Mouse (Mus musculus) testis, adult 2 months (tissue): ENCODE measurements around the gene Esx1. TPM values are rescaled to one million over a fixed set of nuclear protein-coding genes. Genes with fewer than 3 reads are reported as not detected.

Source experiments
- H3K27ac ChIP-seq: fragments of 200-500 bp; 2 replicates; pipeline ENCODE4 v1.5.1; 2012; ENCODE audit warnings: low read depth, low read length; ENCODE audit not compliant: control insufficient read depth, insufficient read depth
- H3K27me3 ChIP-seq: fragments of 200-500 bp; 2 replicates; pipeline ENCODE4 v1.6.1; 2012; ENCODE audit warnings: mild to moderate bottlenecking, low read length, moderate library complexity; ENCODE audit not compliant: control insufficient read depth, insufficient read depth
- H3K36me3 ChIP-seq: fragments of 200-500 bp; 2 replicates; pipeline ENCODE4 v1.6.1; 2012; ENCODE audit warnings: mild to moderate bottlenecking, low read length; ENCODE audit not compliant: control insufficient read depth, insufficient read depth
- H3K4me1 ChIP-seq: fragments of 200-500 bp; 2 replicates; pipeline ENCODE4 v1.6.1; 2012; ENCODE audit warnings: low read length; ENCODE audit not compliant: control insufficient read depth, insufficient read depth
- H3K4me3 ChIP-seq: fragments of 200-500 bp; 2 replicates; pipeline ENCODE4 v1.5.1; 2012; ENCODE audit warnings: low read depth, mild to moderate bottlenecking, low read length, moderate library complexity, mixed read lengths; ENCODE audit not compliant: control insufficient read depth
- CTCF ChIP-seq: fragments of 200-500 bp; IDR thresholded peaks from 2 replicates; pipeline ENCODE4 v1.5.1; 2012; ENCODE audit warnings: low read depth, mild to moderate bottlenecking, inconsistent platforms, low read length, moderate library complexity; ENCODE audit not compliant: control insufficient read depth, insufficient read depth, insufficient replicate concordance
- POLR2A ChIP-seq: fragments of 200-500 bp; IDR thresholded peaks from 2 replicates; pipeline ENCODE4 v1.6.1; 2012; ENCODE audit warnings: low read depth, mild to moderate bottlenecking, inconsistent platforms, low read length, moderate library complexity; ENCODE audit not compliant: control insufficient read depth
- polyA plus RNA-seq: library from polyadenylated mRNA; depleted of rRNA; stranded (reverse); fragments of >200 nt; gene quantifications from 2 replicates; pipeline ENCODE4 v1.2.3, GENCODE M21; 2012

The Esx1 gene
- polyA plus RNA-seq, 1 experiment = 18.4 TPM

DNA sequence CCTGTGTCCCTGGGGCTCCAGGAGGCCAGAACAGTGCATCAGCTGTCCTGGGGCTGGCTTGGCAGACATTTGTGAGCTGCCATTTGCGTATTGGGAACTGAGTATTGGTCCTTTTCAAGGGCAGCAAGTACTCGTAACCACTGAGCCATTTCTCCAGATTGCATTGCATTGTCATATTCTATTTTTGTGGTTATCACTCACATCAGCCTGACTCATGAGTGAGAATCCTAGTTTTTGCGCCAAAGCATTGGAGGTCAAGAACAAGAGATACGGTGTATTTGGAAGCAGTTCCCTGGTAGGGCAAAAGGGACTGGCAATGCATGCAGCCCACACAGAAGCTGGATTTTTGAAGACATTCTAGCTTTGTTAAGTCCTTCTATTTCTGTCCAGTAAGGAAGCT lies 21.8 kb upstream of the Esx1 start:
- H3K4me3 ChIP-seq = no peak overlapping the region
- H3K27me3 ChIP-seq = no peaks in the 10 kb centered on the region
- no peak overlapping the region for H3K27ac ChIP-seq
- no peaks in the 10 kb centered on the region for H3K4me1 ChIP-seq
- no peaks in the 10 kb centered on the region for H3K36me3 ChIP-seq
- TF ChIP-seq POLR2A (no peak), CTCF (no peak)

DNA sequence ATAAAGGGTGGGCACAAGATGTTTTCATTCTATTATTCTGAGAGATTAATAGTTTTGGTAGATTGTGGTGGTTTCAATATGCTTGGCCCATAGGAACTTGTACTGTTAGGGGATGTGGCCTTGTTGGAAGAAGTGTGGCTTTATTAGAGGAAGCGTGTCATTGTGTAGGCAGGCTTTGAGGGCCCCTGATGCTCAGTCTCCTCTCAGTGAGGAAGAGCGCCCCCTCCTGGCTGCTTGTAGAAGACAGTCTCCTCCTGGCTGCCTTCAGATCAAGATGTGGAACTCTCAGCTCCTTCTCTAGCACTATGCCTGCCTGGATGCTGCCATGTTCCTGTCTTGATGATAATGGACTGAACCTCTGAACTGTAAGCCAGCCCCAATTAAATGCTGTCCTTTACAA lies 20.7 kb upstream of the Esx1 start:
- H3K36me3 ChIP-seq = no peaks in the 10 kb centered on the region
- H3K27ac ChIP-seq = no peak overlapping the region
- TF ChIP-seq POLR2A = no peak
- TF ChIP-seq CTCF = peak; percentile 32; the same call in 1 of the 2 replicates
- H3K4me1 ChIP-seq = no peaks in the 10 kb centered on the region
- no peak overlapping the region for H3K4me3 ChIP-seq
- no peaks in the 10 kb centered on the region for H3K27me3 ChIP-seq

DNA sequence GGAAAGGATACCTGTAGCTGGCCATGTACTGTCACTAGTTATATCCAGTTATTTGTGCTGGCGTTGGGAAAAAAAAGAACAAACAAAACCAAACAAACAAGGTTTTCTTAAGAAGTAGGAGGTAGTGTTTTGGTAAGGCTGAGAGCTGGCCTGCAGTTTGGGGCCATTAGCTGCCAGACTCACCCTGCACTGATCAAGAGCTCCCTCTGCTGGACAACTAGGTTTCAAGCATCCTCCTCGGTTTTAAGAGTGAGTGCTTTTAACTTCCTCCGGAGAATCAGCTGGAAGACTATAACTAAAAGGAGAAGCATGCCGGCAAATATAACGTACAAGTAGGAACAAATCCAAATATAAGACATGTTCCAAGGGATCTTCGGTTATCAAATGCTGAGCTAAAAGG lies 19.8 kb upstream of the Esx1 start:
- H3K27me3 ChIP-seq = no peaks in the 10 kb centered on the region
- no peak overlapping the region for H3K27ac ChIP-seq
- H3K36me3 ChIP-seq = no peaks in the 10 kb centered on the region
- H3K4me1 ChIP-seq = no peaks in the 10 kb centered on the region
- TF ChIP-seq POLR2A (no peak), CTCF (peak; percentile 51; the same call in 1 of the 2 replicates)
- H3K4me3 ChIP-seq = no peak overlapping the region

DNA sequence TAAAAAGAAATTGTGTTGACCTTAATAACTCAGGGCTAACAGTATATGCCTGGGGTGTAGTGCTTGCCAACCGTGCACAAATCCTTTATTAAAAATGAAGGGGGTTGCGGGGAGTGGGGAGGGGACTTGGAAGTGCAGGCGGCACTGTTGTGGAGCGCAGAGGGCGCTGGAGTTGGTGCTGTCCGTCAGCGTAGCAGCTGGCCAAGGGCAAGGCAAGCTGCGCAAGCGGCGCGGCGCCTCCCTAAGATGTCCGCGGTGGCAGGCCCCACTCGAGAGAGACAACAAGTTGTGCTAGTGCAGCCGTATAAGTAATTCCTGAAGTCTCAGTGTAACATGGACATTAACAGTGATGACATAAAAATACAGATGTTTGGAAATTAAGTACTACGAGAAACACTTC lies 5.7 kb upstream of the Esx1 start:
- TF ChIP-seq CTCF (no peak), POLR2A (no peak)
- Histone ChIP-seq H3K27ac (peak overlapping the region; percentile 29; the same call in 1 of the 2 replicates), H3K27me3 (no peaks in the 10 kb centered on the region), H3K4me3 (peak overlapping the region; percentile 51), H3K4me1 (no peaks in the 10 kb centered on the region; the same call in 1 of the 2 replicates), H3K36me3 (no peaks in the 10 kb centered on the region)

DNA sequence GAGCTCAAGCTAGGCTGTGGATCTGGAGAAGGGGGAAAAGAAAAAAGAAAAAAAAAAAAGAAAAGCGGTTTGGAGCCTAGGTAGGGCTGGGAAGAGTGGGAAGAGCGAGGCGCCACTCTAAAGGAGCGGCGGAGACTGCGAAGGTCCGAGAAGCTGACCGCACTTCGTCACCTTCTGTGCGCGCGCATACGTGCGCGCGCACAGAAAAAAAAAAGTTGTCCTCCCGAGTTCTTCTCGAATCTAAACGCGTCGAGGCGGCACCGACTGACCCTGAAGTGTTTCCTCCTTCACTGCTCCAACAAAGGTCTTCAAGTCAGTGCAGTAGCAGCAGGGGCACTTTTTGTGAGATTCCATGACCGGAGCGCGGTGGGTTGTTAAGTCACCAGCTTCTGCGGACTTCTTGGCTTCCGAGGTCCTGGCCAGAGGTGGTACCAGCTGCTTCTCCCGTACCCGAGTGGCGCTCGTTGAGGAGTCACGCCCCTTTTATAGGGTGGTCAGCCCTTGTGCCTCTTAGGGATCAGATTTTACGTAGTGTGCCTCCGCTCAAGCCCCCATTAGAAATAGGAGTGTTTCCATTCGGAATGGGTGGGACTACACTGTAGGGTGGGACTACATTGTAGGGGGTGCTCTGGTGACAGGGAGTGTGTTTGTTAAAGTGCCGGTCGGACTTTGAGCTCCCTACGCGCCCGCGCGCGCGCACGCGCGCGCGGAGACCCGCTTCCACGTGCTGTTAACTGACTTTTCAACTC lies 2.0 kb downstream of the Esx1 start:
- Histone ChIP-seq H3K36me3 (no peaks in the 10 kb centered on the region), H3K4me3 (peak overlapping the region; percentile 91), H3K27me3 (no peaks in the 10 kb centered on the region), H3K4me1 (no peaks in the 10 kb centered on the region; the same call in none of the 2 replicates), H3K27ac (peak overlapping the region; percentile 90)
- TF ChIP-seq CTCF (no peak), POLR2A (peak; percentile 46)

DNA sequence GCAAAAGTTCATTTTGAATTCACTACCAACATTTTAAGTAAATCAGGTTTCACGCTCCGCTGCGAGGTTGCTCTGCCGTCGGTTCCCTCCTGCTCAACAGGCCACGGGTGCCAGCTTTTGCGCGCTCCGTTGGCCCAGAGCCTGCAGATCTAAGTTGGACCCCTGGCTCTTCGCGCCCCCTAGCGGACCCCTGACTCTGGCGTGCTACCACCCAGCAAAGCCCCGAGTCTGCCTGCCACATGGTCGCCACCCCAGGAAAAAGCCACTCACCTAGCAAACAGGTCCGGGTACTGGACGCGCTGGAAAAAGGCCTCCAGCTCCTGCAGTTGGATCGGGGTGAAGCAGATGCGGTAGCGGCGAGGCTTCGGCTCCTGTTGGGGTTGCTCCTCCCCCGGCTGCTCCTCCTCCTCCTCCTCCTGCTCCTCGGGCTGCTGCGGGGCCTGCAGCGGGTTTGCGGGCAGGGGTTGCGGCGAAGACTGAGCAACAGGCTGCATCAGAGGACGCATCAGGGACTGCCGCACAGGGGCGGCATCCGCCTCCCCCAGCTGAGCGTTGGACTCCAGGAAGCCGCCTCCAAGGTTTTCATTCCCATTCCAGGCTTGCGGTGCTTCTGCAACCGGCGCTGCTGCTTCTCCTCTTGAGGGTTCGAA lies 3.7 kb downstream of the Esx1 start:
- TF ChIP-seq POLR2A (no peak), CTCF (no peak)
- Histone ChIP-seq H3K27me3 (no peaks in the 10 kb centered on the region), H3K4me3 (peak overlapping the region; percentile 38), H3K36me3 (no peaks in the 10 kb centered on the region), H3K4me1 (no peaks in the 10 kb centered on the region; the same call in none of the 2 replicates), H3K27ac (no peak overlapping the region)

DNA sequence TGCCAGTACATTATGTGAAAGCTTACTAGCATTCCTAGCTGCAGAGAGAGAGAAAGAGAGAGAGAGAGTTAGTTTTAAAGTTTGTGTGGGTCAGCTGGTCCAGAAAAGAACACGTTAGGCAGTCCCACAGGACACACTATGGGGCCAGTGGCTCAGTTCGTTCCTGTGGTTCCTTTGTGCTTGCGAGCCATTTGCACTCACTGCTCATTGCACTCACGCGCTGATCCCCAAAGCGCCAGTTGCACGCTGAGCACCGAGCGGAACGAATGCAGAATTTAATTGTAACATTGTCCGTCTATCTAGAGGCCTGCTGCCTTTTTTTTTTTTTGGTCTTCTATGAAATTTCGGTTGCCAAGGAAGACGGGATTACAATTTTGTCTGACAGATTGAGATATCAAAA lies 15.4 kb downstream of the Esx1 start:
- Histone ChIP-seq H3K36me3 (no peaks in the 10 kb centered on the region), H3K4me1 (no peaks in the 10 kb centered on the region), H3K4me3 (no peak overlapping the region), H3K27me3 (no peaks in the 10 kb centered on the region), H3K27ac (no peak overlapping the region)
- TF ChIP-seq CTCF (no peak), POLR2A (no peak)
